20 mouse cellular contexts compared by ENCODE assay signal in the genomic region with DNA sequence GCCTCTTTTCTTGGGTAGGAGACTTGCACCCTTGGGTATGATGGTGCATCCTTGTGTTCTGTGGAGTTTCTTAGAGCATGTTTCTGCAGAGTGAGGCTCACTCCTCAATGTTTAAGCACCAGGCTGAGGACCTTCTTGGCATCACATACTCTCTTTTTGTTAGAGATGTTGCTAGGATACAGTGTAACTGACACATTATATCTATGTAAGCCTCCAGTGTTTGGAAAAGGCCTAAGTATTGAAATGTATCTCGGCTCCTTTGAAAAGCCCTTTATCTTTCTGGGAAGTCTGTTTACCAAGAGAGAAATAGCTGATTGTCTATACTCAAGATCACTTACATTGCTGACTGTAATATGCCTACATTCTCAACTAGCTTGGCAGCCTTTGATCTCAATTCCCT.
DNase-seq lines count a peak whose midpoint lies in the region; ATAC-seq and TF ChIP-seq lines count a peak whose summit lies in the region.
"Had no signal": no experiment of that assay in that cellular context is flagged by ENCODE, and none has a peak within 500 bp of the region (broad histone marks: within the 10 kb centered on the region; RNA-seq: fewer than 3 reads in every experiment).

No protein-coding gene starts in this region.

- DNase-seq in forebrain, embryonic 11.5 days (ENCODE audit: low spot score) = no peak
- DNase-seq in forebrain, embryonic 10.5 days (ENCODE audit: extremely low spot score, low spot score) = no peak
- DNase-seq in brain, embryonic 14.5 days (ENCODE audit: low read depth) = peak; percentile 72
- no peak for DNase-seq in left cerebral cortex, adult 9 months (ENCODE audit: low spot score in 2 of 2)
- no peak for DNase-seq in spleen, postnatal 36 days (ENCODE audit: low spot score in 2 of 2)
- no peak for DNase-seq in spleen, postnatal 10 days (ENCODE audit: low spot score in 2 of 2)
- DNase-seq: adrenal gland, adult 2 months; cerebellum, postnatal 25 days; kidney, adult 11 months; kidney, postnatal 14 days; liver, embryonic 13.5 days; right cerebral cortex, adult 18-20 months; thymus, postnatal 25 days had no signal

- WGBS in forebrain, embryonic 11.5 days = 46% methylated on average over 1 of the region's 1 CpGs
- WGBS in forebrain, embryonic 10.5 days = 65% methylated on average over 1 of the region's 1 CpGs
- 6% methylated on average over 1 of the region's 1 CpGs for WGBS in hindbrain, embryonic 13.5 days
- 10% methylated on average over 1 of the region's 1 CpGs for WGBS in midbrain, embryonic 13.5 days

- no peak for TF ChIP-seq CTCF in brain, embryonic 14.5 days (IDR thresholded peaks at IDR 0.05; ENCODE audit: borderline replicate concordance, extremely low read depth, insufficient read depth, insufficient read length)

- H3K9me3 ChIP-seq in forebrain, embryonic 11.5 days (ENCODE audit: control insufficient read depth, low read length) = no peaks in the 10 kb centered on the region
- H3K9me3 ChIP-seq in forebrain, embryonic 10.5 days = no peaks in the 10 kb centered on the region
- no peaks in the 10 kb centered on the region for H3K9me3 ChIP-seq in hindbrain, embryonic 13.5 days
- no peaks in the 10 kb centered on the region for H3K9me3 ChIP-seq in midbrain, embryonic 13.5 days
- H3K9me3 ChIP-seq: embryonic facial prominence, embryonic 10.5 days; heart, embryonic 13.5 days; limb, embryonic 12.5 days; liver, embryonic 13.5 days had no signal

- H3K27ac ChIP-seq in forebrain, embryonic 11.5 days (ENCODE audit: low read depth, low read length) = peak overlapping the region; percentile 25; the same call in 1 of the 2 replicates
- H3K27ac ChIP-seq in forebrain, embryonic 10.5 days = no peak overlapping the region
- H3K27ac ChIP-seq in hindbrain, embryonic 13.5 days = peak overlapping the region; percentile 44; the same call in 1 of the 2 replicates
- H3K27ac ChIP-seq in midbrain, embryonic 13.5 days = no peak overlapping the region
- H3K27ac ChIP-seq: embryonic facial prominence, embryonic 10.5 days; heart, embryonic 13.5 days; limb, embryonic 12.5 days; liver, embryonic 13.5 days; stomach, postnatal 0 days had no signal

- H3K36me3 ChIP-seq in forebrain, embryonic 11.5 days (ENCODE audit: control insufficient read depth, insufficient read depth, low read length) = no peaks in the 10 kb centered on the region
- peaks cover 11% of the 10 kb centered on the region; the same call in 1 of the 2 replicates for H3K36me3 ChIP-seq in forebrain, embryonic 10.5 days (replicated peaks)
- peaks cover 11% of the 10 kb centered on the region for H3K36me3 ChIP-seq in hindbrain, embryonic 13.5 days
- H3K36me3 ChIP-seq in midbrain, embryonic 13.5 days = no peaks in the 10 kb centered on the region
- H3K36me3 ChIP-seq: embryonic facial prominence, embryonic 10.5 days; limb, embryonic 12.5 days; liver, embryonic 13.5 days had no signal

- no peak overlapping the region for H3K9ac ChIP-seq in forebrain, embryonic 11.5 days (ENCODE audit: low read length)
- no peak overlapping the region for H3K9ac ChIP-seq in hindbrain, embryonic 13.5 days
- H3K9ac ChIP-seq in midbrain, embryonic 13.5 days (replicated peaks) = no peak overlapping the region
- H3K9ac ChIP-seq: heart, embryonic 13.5 days; limb, embryonic 12.5 days; liver, embryonic 13.5 days had no signal

- no peak overlapping the region for H3K4me2 ChIP-seq in forebrain, embryonic 11.5 days (ENCODE audit: low read depth, low read length, severe bottlenecking)
- H3K4me2 ChIP-seq in hindbrain, embryonic 13.5 days = no peak overlapping the region
- no peak overlapping the region for H3K4me2 ChIP-seq in midbrain, embryonic 13.5 days (replicated peaks)
- H3K4me2 ChIP-seq: heart, embryonic 13.5 days; limb, embryonic 12.5 days; liver, embryonic 13.5 days had no signal

- H3K27me3 ChIP-seq in forebrain, embryonic 11.5 days (ENCODE audit: control insufficient read depth, insufficient read depth, low read length) = no peaks in the 10 kb centered on the region
- no peaks in the 10 kb centered on the region for H3K27me3 ChIP-seq in forebrain, embryonic 10.5 days (ENCODE audit: poor library complexity, severe bottlenecking)
- no peaks in the 10 kb centered on the region for H3K27me3 ChIP-seq in hindbrain, embryonic 13.5 days
- H3K27me3 ChIP-seq in midbrain, embryonic 13.5 days = no peaks in the 10 kb centered on the region
- H3K27me3 ChIP-seq: heart, embryonic 13.5 days; limb, embryonic 12.5 days; liver, embryonic 13.5 days had no signal

- TF ChIP-seq POLR2A in brain, embryonic 14.5 days (IDR thresholded peaks at IDR 0.05; ENCODE audit: borderline replicate concordance, extremely low read depth, insufficient read depth, insufficient read length, poor library complexity, severe bottlenecking) = no peak

- H3K4me1 ChIP-seq in forebrain, embryonic 11.5 days (replicated peaks; ENCODE audit: control insufficient read depth, insufficient read depth, low read length) = no peaks in the 10 kb centered on the region
- H3K4me1 ChIP-seq in forebrain, embryonic 10.5 days = peaks cover 7% of the 10 kb centered on the region
- peaks cover 14% of the 10 kb centered on the region for H3K4me1 ChIP-seq in hindbrain, embryonic 13.5 days (replicated peaks)
- peaks cover 11% of the 10 kb centered on the region for H3K4me1 ChIP-seq in midbrain, embryonic 13.5 days (replicated peaks)
- H3K4me1 ChIP-seq: embryonic facial prominence, embryonic 10.5 days; heart, embryonic 13.5 days; limb, embryonic 12.5 days; liver, embryonic 13.5 days had no signal

- H3K4me3 ChIP-seq in forebrain, embryonic 11.5 days (ENCODE audit: low read depth, low read length) = no peak overlapping the region
- no peak overlapping the region for H3K4me3 ChIP-seq in forebrain, embryonic 10.5 days
- no peak overlapping the region for H3K4me3 ChIP-seq in hindbrain, embryonic 13.5 days
- H3K4me3 ChIP-seq in midbrain, embryonic 13.5 days (replicated peaks) = no peak overlapping the region
- H3K4me3 ChIP-seq: embryonic facial prominence, embryonic 10.5 days; erythroblast, embryonic 14.5 days; heart, embryonic 13.5 days; limb, embryonic 12.5 days; liver, embryonic 13.5 days had no signal

- peak; percentile 63; the same call in 1 of the 2 replicates for ATAC-seq in forebrain, embryonic 11.5 days (replicated peaks; ENCODE audit: low FRiP score)
- peak; percentile 43; the same call in 1 of the 2 replicates for ATAC-seq in hindbrain, embryonic 13.5 days (ENCODE audit: low FRiP score)
- ATAC-seq in midbrain, embryonic 13.5 days = peak; percentile 74

Comparison
In these comparisons a context has a peak if more than half of its experiments do, and no peak if none do; other contexts are left out.
1. H3K27ac ChIP-seq: peak in forebrain, embryonic 11.5 days (single experiment) and hindbrain, embryonic 13.5 days (single experiment); none in forebrain, embryonic 10.5 days (single experiment) and midbrain, embryonic 13.5 days (single experiment).
2. Peak in every context shown above with its lines, with median percentiles within 50 percentile points of each other: ATAC-seq.